In the genomic region with DNA sequence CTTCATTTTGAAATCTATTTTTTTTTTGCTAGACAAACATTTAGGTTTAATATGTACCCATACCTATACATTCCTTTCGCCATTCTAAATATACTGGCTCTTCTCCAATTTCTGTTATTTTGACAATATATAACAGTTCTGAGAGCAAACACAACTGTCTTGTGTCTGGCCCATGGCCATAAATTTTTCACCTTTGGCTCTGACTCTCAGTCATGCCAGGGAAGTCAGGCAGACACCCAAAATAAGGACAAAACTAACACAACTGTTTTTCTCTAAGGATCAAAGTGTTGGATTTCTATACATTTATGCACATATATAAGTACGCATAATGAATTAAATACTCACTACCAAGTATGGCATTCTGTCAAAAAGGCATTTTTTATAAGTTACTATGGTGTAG, we compare ENCODE assay signal across 10 mouse cellular contexts.
"Had no signal": no experiment of that assay in that cellular context is flagged by ENCODE, and none has a peak within 500 bp of the region (broad histone marks: within the 10 kb centered on the region; RNA-seq: fewer than 3 reads in every experiment).

No protein-coding gene starts in this region.

- H3K36me3 ChIP-seq: limb, embryonic 12.5 days; liver, embryonic 13.5 days; midbrain, embryonic 13.5 days had no signal

- H3K9ac ChIP-seq: limb, embryonic 12.5 days; liver, embryonic 13.5 days; liver, postnatal 0 days; midbrain, embryonic 13.5 days had no signal

- H3K27ac ChIP-seq: limb, embryonic 12.5 days; liver, embryonic 13.5 days; midbrain, embryonic 13.5 days had no signal

- H3K4me3 ChIP-seq: limb, embryonic 12.5 days; liver, embryonic 13.5 days; midbrain, embryonic 13.5 days had no signal

- H3K4me1 ChIP-seq: limb, embryonic 12.5 days; liver, embryonic 13.5 days had no signal

- DNase-seq: layer of hippocampus, postnatal 36 days; liver; liver, embryonic 13.5 days; liver, postnatal 0 days; lung, postnatal 36 days; right cerebral cortex, postnatal 14 days; thymus, postnatal 36 days had no signal

- H3K9me3 ChIP-seq: limb, embryonic 12.5 days; liver, embryonic 13.5 days; midbrain, embryonic 13.5 days had no signal

- H3K27me3 ChIP-seq: limb, embryonic 12.5 days; liver, embryonic 13.5 days; midbrain, embryonic 13.5 days had no signal

- ATAC-seq: intestine, embryonic 16.5 days; liver, postnatal 0 days; midbrain, embryonic 13.5 days had no signal

- H3K4me2 ChIP-seq: limb, embryonic 12.5 days; liver, embryonic 13.5 days; midbrain, embryonic 13.5 days had no signal
